Mouse (Mus musculus): Measurements from ENCODE around the gene Cacna1b.

Gene Cacna1b

DNA sequence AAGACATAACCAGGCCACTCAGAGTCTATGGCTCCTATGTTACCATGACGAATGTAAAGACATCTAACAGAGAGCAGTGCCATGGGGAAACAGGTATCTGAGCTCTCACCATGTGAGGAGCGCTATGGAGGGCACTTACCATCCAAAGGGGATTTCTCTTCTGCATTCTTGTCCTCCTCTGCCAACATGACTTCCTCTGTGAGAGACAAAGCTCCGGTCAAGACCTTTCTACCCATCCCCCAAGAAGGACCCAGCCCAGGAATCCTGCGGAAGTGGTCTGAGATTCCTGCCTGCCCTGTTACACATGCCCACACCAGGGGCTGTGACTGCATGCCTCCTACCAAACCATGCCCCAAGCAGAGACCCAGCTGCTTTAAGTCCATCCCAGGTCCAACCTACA is 44.0 kb downstream of the Cacna1b start:
- DNase-seq, result no peak

- no peak for DNase-seq
Measured at GRCm38 (mm10) chr2:24717963-24718362, 45.0 kb downstream of the Cacna1b start.

DNA sequence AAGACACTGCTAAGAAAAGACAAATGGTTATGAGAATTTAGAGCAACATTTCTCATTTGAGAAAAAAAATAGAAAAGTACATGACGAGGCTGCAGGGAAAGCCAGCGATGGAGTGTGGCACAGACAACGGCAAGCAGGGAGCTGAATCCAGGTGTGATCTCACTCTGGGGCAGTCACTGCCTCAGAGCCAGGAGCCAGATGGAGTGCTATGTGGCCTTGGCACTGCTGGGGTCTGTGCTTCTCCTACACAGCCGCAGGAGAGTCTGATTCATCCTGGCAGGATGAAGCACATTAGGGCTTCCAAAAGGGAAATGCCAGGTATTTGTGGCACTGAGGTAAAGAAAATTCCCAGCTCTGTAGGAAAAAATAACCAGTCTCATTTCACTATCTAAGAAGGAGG is 45.5 kb downstream of the Cacna1b start:
- DNase-seq, result no peak

- DNase-seq, result no peak
Measured at GRCm38 (mm10) chr2:24705929-24706328, 57.0 kb downstream of the Cacna1b start.

GRCm38 (mm10) chr2:24702208-24702957 is 60.6 kb downstream of the Cacna1b start:
- DNase-seq, result no peak

DNA sequence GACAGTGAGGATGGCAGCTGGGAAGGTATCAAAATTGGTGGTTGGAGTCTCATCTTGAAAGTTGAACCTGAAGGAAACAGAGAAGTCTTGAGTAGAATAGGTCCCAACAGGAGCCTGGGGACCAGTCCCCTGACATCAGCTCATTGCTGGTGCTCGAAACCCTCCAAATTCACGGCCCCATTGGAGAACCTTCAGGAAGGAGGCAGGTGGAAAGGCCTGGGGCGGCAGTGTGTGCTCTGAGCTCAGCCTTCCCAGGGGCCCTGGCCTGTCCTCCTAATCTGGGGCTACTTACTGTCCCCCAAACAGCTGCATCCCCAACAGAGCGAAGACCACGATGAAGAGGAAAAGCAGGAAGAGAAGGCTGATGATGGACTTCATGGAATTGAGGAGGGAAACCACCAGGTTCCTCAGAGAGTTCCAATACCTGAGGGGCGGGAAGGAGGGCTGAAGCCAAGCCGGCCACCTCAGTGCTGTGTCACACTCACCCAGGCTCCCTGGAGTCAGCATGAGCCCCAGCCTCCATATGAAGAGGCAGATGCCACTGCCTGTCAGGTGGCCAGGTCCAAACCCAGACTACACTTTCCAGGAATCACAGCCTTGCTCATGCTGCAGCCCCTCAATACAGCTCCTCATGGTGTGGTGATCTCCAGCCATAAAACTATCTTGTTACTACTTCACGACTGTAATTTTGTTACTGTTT is 65.5 kb downstream of the Cacna1b start:
- no peak for DNase-seq

DNA sequence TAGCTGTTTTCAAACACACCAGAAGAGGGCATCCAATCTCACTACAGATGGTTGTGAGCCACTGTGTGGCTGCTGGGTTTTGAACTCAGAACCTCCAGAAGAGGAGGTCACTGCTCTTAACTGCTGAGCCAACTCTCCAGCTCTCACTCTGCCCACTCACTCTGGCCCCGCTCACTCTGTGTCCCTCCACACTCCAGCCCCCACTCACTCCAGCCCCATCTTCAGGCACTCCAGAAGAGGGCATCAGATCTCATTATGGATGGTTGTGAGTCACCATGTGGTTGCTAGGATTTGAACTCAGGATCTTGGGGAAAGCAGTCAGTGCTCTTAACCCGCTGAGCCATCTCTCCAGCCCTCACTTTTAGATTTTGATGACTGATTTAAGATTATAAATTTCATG is 70.6 kb downstream of the Cacna1b start:
- DNase-seq, result no peak

- no peak for DNase-seq
Measured at GRCm38 (mm10) chr2:24690356-24690755, 72.6 kb downstream of the Cacna1b start.

DNA sequence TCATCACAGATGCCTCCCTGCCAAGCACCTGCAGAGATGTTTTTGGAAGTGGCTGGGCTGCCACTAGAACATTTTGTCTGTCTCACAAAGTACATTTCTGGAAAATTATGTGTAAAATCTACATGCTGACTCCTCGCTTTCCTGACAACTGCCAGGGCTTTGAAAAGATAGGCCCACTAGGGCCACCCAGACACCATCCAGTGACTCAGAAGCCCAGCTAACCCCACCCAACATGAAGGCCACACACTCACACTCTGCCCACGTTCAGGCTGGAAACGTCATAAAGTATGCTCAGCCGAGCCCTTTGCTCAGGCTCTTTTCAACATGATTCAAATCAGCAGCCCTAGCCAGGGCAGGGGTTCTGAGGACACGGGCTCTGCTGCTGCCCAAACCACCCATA is 77.6 kb downstream of the Cacna1b start:
- DNase-seq, result no peak

- DNase-seq, result no peak
Measured at GRCm38 (mm10) chr2:24684796-24685195, 78.2 kb downstream of the Cacna1b start.

DNA sequence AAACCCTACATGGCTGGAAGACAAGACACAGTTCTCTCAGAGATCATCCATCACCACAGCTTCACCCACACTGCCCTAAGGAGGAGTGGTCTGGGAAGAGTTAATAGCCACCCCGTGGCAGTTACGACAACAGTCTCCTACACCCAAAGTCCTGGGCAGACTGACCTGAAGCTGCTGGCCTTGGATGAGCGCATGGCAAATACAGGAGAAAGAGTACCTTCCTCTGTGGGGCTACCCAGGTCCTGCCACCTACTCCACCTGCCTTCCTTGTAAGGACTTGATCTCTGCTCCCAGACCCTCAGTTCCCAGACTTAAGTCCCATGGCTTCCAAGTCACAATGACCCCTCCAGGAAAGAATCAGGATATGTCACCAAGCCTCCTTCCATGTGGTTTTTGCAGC is 79.7 kb downstream of the Cacna1b start:
- no peak for DNase-seq

- DNase-seq, result no peak
Measured at GRCm38 (mm10) chr2:24680731-24681130, 82.2 kb downstream of the Cacna1b start.

DNA sequence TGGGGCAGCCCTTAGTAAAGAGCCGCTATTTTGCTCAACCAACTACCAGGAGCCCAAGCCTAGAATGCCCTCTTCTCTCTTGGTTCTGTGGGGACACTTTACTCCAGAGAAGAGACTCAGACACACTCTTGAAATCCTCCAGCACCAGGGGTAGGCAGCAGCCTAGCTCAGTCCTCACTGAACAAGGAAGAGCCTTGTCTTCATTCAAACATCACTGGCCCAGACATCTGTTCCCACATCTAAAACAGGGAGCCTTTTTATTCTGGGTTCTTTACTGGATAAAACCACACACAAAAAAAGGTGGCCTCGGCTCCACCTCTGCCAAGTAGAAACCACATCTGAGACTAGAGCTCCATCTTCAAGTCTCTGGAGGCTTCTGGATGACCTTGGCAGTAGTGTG is 82.8 kb downstream of the Cacna1b start:
- DNase-seq, result no peak

- peak; percentile 72 for DNase-seq
Measured at GRCm38 (mm10) chr2:24679012-24679651, 83.8 kb downstream of the Cacna1b start.

GRCm38 (mm10) chr2:24678538-24678937 is 84.4 kb downstream of the Cacna1b start:
- DNase-seq, result no peak

GRCm38 (mm10) chr2:24678110-24678509 is 84.8 kb downstream of the Cacna1b start:
- DNase-seq, result no peak

- no peak for DNase-seq
Measured at GRCm38 (mm10) chr2:24677629-24678028, 85.3 kb downstream of the Cacna1b start.

- no peak for DNase-seq
Measured at GRCm38 (mm10) chr2:24674432-24675006, 88.4 kb downstream of the Cacna1b start.

- DNase-seq, result no peak
Measured at GRCm38 (mm10) chr2:24668598-24668997, 94.4 kb downstream of the Cacna1b start.

GRCm38 (mm10) chr2:24664678-24665257 is 98.2 kb downstream of the Cacna1b start:
- DNase-seq, result peak; percentile 83

GRCm38 (mm10) chr2:24659150-24659775 is 103.7 kb downstream of the Cacna1b start:
- no peak for DNase-seq

DNA sequence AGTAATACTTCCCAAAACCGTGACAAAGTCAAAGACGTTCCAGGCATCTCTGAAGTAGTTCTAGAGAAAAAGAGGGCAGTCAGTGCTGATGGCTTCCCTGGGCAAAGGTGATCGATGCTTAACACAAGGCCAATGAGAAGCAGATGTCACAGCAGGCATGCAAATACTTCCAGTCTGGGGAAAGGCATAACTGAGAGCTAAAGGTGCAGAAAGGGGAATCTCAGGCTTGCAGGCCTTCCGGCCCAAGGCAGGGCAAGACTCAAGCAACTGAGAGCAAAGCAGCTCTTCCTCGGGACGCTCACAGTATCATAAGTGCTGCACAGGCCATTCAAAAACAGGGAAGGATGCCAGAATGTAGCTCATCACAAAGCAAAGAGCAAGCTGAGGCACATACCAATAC is 114.4 kb downstream of the Cacna1b start:
- DNase-seq, result peak; percentile 35

All from embryo, embryonic 11 days (tissue).